Mouse (Mus musculus) testis, adult 2 months (tissue): ENCODE measurements around the gene Trim8.

Source experiments
- CTCF ChIP-seq: fragments of 200-500 bp; IDR thresholded peaks from 2 replicates; pipeline ENCODE4 v1.5.1; 2012; ENCODE audit warnings: low read depth, mild to moderate bottlenecking, inconsistent platforms, low read length, moderate library complexity; ENCODE audit not compliant: control insufficient read depth, insufficient read depth, insufficient replicate concordance
- POLR2A ChIP-seq: fragments of 200-500 bp; IDR thresholded peaks from 2 replicates; pipeline ENCODE4 v1.6.1; 2012; ENCODE audit warnings: low read depth, mild to moderate bottlenecking, inconsistent platforms, low read length, moderate library complexity; ENCODE audit not compliant: control insufficient read depth

DNA sequence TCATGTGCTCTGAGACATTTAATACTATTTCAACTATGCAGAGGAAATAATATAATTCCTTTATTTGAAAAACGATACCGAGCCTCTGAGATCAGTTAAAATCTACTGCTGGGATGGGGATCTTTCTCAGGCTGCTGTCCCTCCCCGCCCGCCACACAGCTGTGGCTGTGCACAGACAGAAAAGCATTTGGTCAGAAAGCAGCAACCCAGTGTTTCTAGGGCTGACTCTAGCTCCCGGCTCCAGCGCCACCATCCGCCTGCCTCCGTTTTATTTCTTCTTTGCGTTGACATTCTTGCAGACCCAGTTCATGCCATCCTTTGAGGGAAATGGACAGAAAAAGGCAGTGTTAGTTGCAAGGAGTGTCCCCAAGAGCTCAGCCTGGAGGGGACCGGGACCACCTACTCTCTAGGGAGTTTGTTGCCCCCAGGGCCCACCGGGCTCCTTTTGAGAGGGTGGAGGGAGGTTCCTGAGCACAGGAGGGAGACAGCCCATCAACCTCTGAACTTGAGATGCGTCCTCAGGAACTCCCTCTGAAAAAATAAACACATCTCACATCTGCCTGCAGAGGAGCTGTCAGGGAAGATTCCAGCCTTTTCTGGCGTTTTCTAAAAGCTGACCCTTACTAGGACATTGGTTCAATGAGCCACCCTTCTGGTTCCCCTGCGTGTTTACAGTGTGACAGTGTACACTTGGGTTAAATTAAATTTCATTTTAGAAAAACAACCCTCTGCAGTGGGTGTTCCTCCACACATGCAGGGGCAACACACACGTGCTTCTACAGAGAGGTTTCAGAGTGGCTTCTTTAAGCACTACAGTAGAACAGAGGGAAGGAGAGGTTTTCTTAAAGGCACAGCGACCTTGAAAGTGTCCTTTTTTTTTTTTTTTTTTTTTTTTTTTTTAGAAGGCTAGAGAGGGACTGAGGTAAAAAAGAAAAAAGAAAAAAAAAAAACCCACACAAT lies 29.8 kb downstream of the Trim8 start:
- TF ChIP-seq CTCF (no peak), POLR2A (no peak)
